Mouse (Mus musculus) lung, embryonic 14.5 days (tissue): ENCODE data around the gene Foxr1. TPM values are rescaled to one million over a fixed set of nuclear protein-coding genes. Genes with fewer than 3 reads are reported as not detected.
"Not testable (repeated sequence)": the region's sequence is repeated elsewhere in the genome, so short reads cannot be mapped to it uniquely, and the experiment has no call there.

Source experiments
- ATAC-seq: fragments of 200-750 bp; cut with Nextera tagmentation; 2 replicates; pipeline ENCODE4 v1.8.0; 2017; ENCODE audit warnings: mild to moderate bottlenecking, moderate TSS enrichment, moderate library complexity; ENCODE audit not compliant: insufficient read depth
- DNase-seq: peaks from one replicate; pipeline ENCODE4 v3.0.0-alpha.2; 2015
- H3K27ac ChIP-seq: fragments of 300-500 bp; sonication (generic); 2 replicates; pipeline ENCODE4 v1.5.1; 2014; ENCODE audit warnings: low read depth, mild to moderate bottlenecking, moderate library complexity
- H3K27me3 ChIP-seq: fragments of 300-500 bp; sonication (generic); 2 replicates; pipeline ENCODE4 v1.6.1; 2014; ENCODE audit warnings: low read length, control low read depth; ENCODE audit not compliant: insufficient read depth
- H3K36me3 ChIP-seq: fragments of 300-500 bp; sonication (generic); 2 replicates; pipeline ENCODE4 v1.6.1; 2014; ENCODE audit warnings: control low read depth; ENCODE audit not compliant: insufficient read depth
- H3K4me1 ChIP-seq: fragments of 300-500 bp; sonication (generic); 2 replicates; pipeline ENCODE4 v1.6.1; 2014; ENCODE audit warnings: antibody characterized with exemption, control low read depth; ENCODE audit not compliant: insufficient read depth
- H3K4me2 ChIP-seq: fragments of 300-500 bp; sonication (generic); 2 replicates; pipeline ENCODE4 v1.6.1; 2014; ENCODE audit warnings: mild to moderate bottlenecking
- H3K4me3 ChIP-seq: fragments of 300-500 bp; sonication (generic); 2 replicates; pipeline ENCODE4 v1.5.1; 2014; ENCODE audit warnings: low read depth, low read length
- H3K9ac ChIP-seq: fragments of 300-500 bp; sonication (generic); 2 replicates; pipeline ENCODE4 v1.6.1; 2014
- H3K9me3 ChIP-seq: fragments of 300-500 bp; sonication (generic); 2 replicates; pipeline ENCODE4 v1.6.1; 2016; ENCODE audit warnings: low read depth, low read length, control low read depth
- CTCF ChIP-seq: IDR thresholded peaks from 2 replicates; pipeline ENCODE4 v1.5.1; 2016; ENCODE audit warnings: antibody characterized with exemption, low read depth
- WGBS: fragments of 180-500 bp; shearing (Covaris S2); extraction: QIAGEN DNeasy Blood & Tissue Kit; methylation state at CpG from one replicate; pipeline ENCODE4 v1.1.7; 2014; 5-methylcytosine and 5-hydroxymethylcytosine counted together
- polyA plus RNA-seq: library from polyadenylated mRNA; unstranded; fragments of >200 nt; fragmentation: Nextera tagmentation; extraction: Ambion mirVana; gene quantifications from 2 replicates; pipeline ENCODE4 v1.2.1, GENCODE M21; 2014

Gene Foxr1
- polyA plus RNA-seq, 1 experiment from 2014 or later, result not detected

DNA sequence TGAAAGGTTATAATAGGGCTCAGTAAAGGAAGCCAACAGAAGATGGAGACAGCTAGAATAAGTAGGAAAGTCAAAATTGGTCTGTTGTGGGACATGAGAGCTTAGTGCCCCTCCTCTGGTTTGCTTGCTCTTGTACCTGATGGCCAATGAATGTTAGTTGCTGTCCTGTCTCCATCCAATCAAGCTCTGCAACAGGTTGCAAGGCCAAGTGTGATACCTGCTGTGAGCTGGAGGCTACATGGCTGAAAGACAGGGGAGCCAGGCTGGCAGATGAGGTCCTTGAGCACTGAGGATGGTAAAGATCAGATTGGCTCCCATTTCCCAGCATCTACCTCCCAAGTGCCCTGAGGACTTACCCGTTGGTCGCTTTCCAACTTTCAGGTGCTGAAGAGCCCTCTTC, 28.2 kb downstream of the Foxr1 start:
- Histone ChIP-seq H3K27ac (no peak overlapping the region), H3K36me3 (peaks cover 62% of the 10 kb centered on the region), H3K9me3 (no peaks in the 10 kb centered on the region), H3K4me1 (peaks cover 4% of the 10 kb centered on the region; the same call in 1 of the 2 replicates), H3K4me3 (no peak overlapping the region), H3K4me2 (no peak overlapping the region), H3K9ac (no peak overlapping the region), H3K27me3 (no peaks in the 10 kb centered on the region)
- no peak for TF ChIP-seq CTCF
- WGBS, result 68% methylated on average over 2 of the region's 2 CpGs
- DNase-seq (no peak), ATAC-seq (no peak)

DNA sequence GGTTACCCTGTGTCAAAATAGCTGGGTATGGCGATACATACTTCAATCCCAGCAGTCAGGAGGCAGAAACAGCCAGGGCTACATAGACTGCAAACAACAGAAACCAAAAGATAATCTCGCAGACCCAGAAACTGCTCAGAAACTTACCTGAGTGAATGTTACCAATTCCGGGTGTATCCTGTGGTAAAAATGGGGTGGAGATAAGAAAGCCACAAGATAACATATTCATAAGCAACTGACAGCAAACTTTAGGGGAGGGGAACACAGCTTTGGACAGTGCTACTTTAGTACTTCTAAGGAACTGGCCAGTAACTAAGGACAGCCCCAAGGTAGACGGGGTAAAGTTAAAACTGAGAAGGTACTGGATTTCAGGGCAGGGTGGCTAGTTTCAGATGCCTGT, 28.6 kb downstream of the Foxr1 start:
- WGBS, result 70% methylated on average over 4 of the region's 4 CpGs
- H3K27ac ChIP-seq, result no peak overlapping the region
- H3K36me3 ChIP-seq, result peaks cover 62% of the 10 kb centered on the region
- H3K4me1 ChIP-seq, result peaks cover 4% of the 10 kb centered on the region; the same call in 1 of the 2 replicates
- no peak overlapping the region for H3K9ac ChIP-seq
- H3K4me2 ChIP-seq, result no peak overlapping the region
- TF ChIP-seq CTCF, result no peak
- H3K27me3 ChIP-seq, result no peaks in the 10 kb centered on the region
- no peak overlapping the region for H3K4me3 ChIP-seq
- DNase-seq (no peak), ATAC-seq (no peak)
- no peaks in the 10 kb centered on the region for H3K9me3 ChIP-seq

DNA sequence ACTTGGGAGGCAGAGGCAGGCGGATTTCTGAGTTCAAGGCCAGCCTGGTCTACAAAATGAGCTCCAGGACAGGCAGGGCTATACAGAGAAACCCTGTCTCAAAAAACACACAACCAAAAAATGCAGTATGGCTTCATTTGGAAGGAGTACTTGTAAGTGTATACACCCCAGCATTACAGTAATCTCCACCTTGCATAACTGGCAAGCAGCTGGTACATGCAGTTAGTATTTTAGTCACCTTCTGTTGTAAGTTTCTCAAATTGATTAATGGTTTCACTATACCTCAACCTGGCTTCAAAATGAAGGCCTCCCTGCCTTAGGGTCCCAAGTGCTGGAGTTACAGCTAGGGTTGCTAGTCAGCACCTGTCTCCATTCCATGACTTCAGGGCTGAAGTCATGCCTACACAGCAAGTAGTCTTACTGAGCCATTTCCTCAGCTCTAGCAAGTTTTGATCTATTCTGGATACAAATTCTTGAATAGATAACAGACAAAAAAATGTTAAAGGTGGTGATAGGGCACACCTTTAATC, 29.3 kb downstream of the Foxr1 start:
- Histone ChIP-seq H3K27me3 (no peaks in the 10 kb centered on the region), H3K4me3 (no peak overlapping the region), H3K4me2 (no peak overlapping the region), H3K27ac (no peak overlapping the region), H3K9me3 (no peaks in the 10 kb centered on the region), H3K4me1 (no peaks in the 10 kb centered on the region), H3K9ac (no peak overlapping the region), H3K36me3 (peaks cover 62% of the 10 kb centered on the region)
- 76% methylated on average over 1 of the region's 1 CpGs for WGBS
- TF ChIP-seq CTCF, result no peak
- no peak for DNase-seq
- ATAC-seq, result no peak

DNA sequence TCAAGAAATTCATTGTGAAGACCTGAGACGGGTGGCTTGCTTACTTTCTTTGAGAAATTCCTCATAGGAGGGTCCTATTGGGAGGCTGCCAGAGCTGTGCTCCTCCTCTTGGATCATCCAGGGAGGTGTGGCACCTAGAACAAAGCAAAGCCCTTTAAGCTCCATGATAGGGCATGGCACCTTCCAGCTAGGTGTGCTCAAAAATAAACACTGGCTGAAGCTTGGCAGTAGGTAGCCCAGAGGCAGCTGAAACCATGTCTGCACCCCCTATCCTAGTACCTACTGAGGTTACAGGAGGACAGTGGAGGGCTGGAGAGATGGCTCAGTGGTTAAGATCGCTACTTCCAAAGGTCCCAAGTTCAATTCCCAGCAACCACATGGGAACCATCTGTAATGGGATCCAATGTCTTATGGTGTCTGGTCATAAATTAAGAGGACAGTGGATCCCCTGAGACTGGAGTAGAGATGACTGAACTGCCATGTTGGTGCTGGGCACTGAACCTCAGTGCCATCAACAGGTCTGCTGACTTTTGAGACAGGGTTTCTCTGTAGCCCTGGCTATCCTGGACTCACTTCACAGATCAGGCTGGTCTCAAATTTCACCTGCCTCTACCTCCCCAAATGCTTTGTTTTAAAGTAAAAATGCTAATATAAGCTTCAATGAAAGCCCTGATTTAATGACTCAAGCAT, 30.1 kb downstream of the Foxr1 start:
- no peak overlapping the region for H3K4me2 ChIP-seq
- H3K36me3 ChIP-seq, result peaks cover 62% of the 10 kb centered on the region
- no peak for TF ChIP-seq CTCF
- H3K27ac ChIP-seq, result no peak overlapping the region
- 79% methylated on average over 2 of the region's 2 CpGs for WGBS
- H3K9ac ChIP-seq, result no peak overlapping the region
- no peaks in the 10 kb centered on the region for H3K4me1 ChIP-seq
- H3K4me3 ChIP-seq, result no peak overlapping the region
- ATAC-seq (no peak), DNase-seq (no peak)
- no peaks in the 10 kb centered on the region for H3K9me3 ChIP-seq
- H3K27me3 ChIP-seq, result no peaks in the 10 kb centered on the region

DNA sequence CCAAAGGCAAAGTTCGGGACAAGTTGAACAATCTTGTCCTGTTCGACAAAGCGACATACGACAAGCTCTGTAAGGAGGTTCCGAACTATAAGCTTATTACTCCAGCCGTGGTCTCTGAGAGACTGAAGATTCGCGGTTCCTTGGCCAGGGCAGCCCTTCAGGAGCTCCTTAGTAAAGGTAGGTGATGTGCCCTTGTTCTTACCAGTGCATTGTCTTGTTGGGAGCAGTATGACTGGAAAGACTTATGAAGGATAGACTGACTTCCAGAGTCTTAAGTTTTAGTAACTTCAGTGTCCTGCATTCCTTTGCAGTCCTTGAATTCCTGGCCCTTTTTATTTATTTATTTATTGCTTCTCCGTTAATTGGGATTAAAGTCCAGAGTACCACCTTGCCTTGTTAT, 32.2 kb downstream of the Foxr1 start:
- H3K36me3 ChIP-seq, result peaks cover 70% of the 10 kb centered on the region
- H3K9me3 ChIP-seq, H3K4me1 ChIP-seq, H3K27me3 ChIP-seq, DNase-seq, ATAC-seq, H3K27ac ChIP-seq: not testable (repeated sequence)
- peak overlapping the region; percentile 84 for H3K4me3 ChIP-seq
- WGBS, result 78% methylated on average over 9 of the region's 9 CpGs
- H3K9ac ChIP-seq, result peak overlapping the region; percentile 91; the same call in 1 of the 2 replicates
- H3K4me2 ChIP-seq, result peak overlapping the region; percentile 82

DNA sequence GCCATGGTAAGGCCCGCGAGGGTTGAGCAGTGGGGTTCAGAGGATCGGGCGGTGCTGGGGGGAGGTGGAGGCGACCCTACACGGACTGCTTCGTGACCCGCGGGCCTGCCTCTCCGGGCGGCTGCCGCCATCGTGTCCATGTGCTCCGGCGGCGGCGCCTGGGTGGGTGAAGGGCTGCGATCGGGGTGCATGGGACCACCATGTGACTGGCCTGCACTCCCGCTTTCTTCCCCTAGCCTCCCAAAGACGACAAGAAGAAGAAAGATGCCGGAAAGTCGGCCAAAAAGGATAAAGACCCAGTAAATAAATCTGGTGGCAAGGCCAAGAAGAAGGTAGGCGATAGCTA, 33.2 kb downstream of the Foxr1 start:
- Histone ChIP-seq H3K9ac (peak overlapping the region; percentile 91), H3K4me3 (peak overlapping the region; percentile 84), H3K4me2 (peak overlapping the region; percentile 82), H3K36me3 (peaks cover 70% of the 10 kb centered on the region), H3K27ac (peak overlapping the region; percentile 94), H3K4me1 (no peaks in the 10 kb centered on the region), H3K9me3 (no peaks in the 10 kb centered on the region), H3K27me3 (no peaks in the 10 kb centered on the region)
- DNase-seq, result no peak
- TF ChIP-seq CTCF, result no peak
- 0% methylated on average over 24 of the region's 24 CpGs for WGBS
- no peak for ATAC-seq

DNA sequence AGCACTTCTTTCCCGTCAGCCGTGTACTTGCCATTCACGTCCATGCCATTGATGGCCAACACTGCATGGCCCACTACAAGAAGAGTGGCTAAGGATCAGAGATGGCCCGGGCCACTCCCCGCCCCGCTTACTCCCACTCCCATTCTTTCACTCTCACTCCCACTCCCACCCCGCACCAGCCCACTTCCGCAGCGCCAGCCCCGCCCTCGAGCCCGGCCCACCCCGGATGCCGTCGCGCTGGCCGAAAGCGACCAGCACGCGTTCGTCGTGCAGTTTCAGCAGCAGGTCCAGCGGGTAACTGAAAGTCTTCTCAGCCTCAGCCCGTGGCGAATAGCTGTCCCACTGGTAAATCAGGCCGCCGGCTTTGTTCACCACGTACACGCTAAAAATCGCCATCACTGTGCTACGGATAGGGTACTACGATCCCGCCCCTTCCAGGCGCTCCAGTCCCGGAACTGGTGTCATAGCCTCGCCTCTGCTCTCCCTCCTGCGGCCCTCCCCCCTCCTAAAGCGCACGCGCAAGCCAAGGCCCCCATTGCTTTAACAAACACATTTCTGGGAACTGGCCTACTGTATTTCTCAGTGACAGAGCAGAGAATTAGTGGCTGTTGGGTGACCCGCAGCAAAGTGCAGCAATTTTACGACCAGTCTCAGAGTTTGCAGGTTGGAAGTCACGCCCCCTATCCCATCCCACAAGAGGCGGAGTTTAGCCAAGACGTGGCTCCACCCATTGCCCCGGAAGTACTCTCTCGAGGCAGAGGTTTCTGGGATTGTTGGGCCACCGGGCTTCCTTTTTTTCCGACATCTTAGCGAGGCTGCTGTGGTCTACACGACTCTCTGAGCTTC, 33.8 kb downstream of the Foxr1 start, which contains the start of the genes Rps25 and Trappc4:
Gene Rps25, plus strand, starts transcription at position 234 of the 846 bp plus-strand sequence.
Gene Trappc4, minus strand, starts transcription at position 695 of the 846 bp plus-strand sequence.
- H3K9me3 ChIP-seq, result no peaks in the 10 kb centered on the region
- no peaks in the 10 kb centered on the region for H3K27me3 ChIP-seq
- peak within 1 kb of the TSS; percentile 82 for H3K4me2 ChIP-seq
- ATAC-seq, result peak; percentile 96
- TF ChIP-seq CTCF, result no peak
- WGBS, result under 1% methylated on average over 51 of the region's 51 CpGs
- peak within 1 kb of the TSS; percentile 91 for H3K9ac ChIP-seq
- peak within 1 kb of the TSS; percentile 94 for H3K27ac ChIP-seq
- no peaks in the 10 kb centered on the region for H3K4me1 ChIP-seq
- H3K36me3 ChIP-seq, result peaks cover 72% of the 10 kb centered on the region
- peak within 1 kb of the TSS; percentile 84 for H3K4me3 ChIP-seq
- peak; percentile 98 for DNase-seq
